In genomic region chr9:57606139-57606851, GRCm38 (mm10) we compare ENCODE assay signal across 8 mouse cellular contexts. TPM values are rescaled to one million over a fixed set of nuclear protein-coding genes. Genes with fewer than 3 reads are reported as not detected.
DNase-seq lines count a peak whose midpoint lies in the region; ATAC-seq and TF ChIP-seq lines count a peak whose summit lies in the region.

TSS of gene Cplx3 (minus strand) at chr9:57606281.

- H3K27ac ChIP-seq in forebrain, embryonic 12.5 days: no peak within 1 kb of the TSS

- no peak within 1 kb of the TSS for H3K9ac ChIP-seq in forebrain, embryonic 12.5 days

- peaks cover 66% of the 10 kb centered on the region for H3K27me3 ChIP-seq in G1E (ENCODE audit: insufficient read depth, low read length)
- peaks cover 35% of the 10 kb centered on the region for H3K27me3 ChIP-seq in forebrain, embryonic 12.5 days

- TF ChIP-seq CTCF in G1E (IDR thresholded peaks at IDR 0.05; ENCODE audit: low read depth, low read length): no peak

- H3K9me3 ChIP-seq in G1E (replicated peaks): no peaks in the 10 kb centered on the region
- H3K9me3 ChIP-seq in forebrain, embryonic 12.5 days: no peaks in the 10 kb centered on the region

- intact Hi-C loops in gastrocnemius, postnatal 14 days (cut with DNase I; ENCODE audit: low total_unique reads): no loop called here

- peak within 1 kb of the TSS; percentile 37 for H3K4me2 ChIP-seq in forebrain, embryonic 12.5 days

- no peak for ATAC-seq in G1E (ENCODE audit: extremely low read depth, insufficient number of reproducible peaks, low FRiP score, poor library complexity, severe bottlenecking)
- ATAC-seq in forebrain, embryonic 12.5 days (ENCODE audit: low FRiP score): peak; percentile 53; the same call in 1 of the 2 replicates

- H3K4me1 ChIP-seq in G1E (ENCODE audit: insufficient read depth, low read depth, low read length): peaks cover 5% of the 10 kb centered on the region
- H3K4me1 ChIP-seq in forebrain, embryonic 12.5 days: peaks cover 22% of the 10 kb centered on the region

- H3K4me3 ChIP-seq in G1E (ENCODE audit: low read depth, low read length): no peak within 1 kb of the TSS
- 0 out of 2 replicates have a peak within 1 kb of the TSS, but pooled peaks have one; percentile 2 for H3K4me3 ChIP-seq in forebrain, embryonic 12.5 days (replicated peaks)

- DNase-seq in gastrocnemius, postnatal 14 days: peak; percentile 62
- DNase-seq in gastrocnemius, postnatal 25 days: no peak
- peak; percentile 47 for DNase-seq in G1E (ENCODE audit: low spot score)
- DNase-seq in kidney, adult 11 months: peak; percentile 72
- peak; percentile 43 for DNase-seq in lung, postnatal 36 days
- peak; percentile 62 for DNase-seq in retina, postnatal 7 days (ENCODE audit: low read depth, low spot score)
- no peak for DNase-seq in layer of hippocampus, adult 8-10 months (ENCODE audit: low spot score in 2 of 2)

- no peaks in the 10 kb centered on the region for H3K36me3 ChIP-seq in G1E (replicated peaks)
- no peaks in the 10 kb centered on the region for H3K36me3 ChIP-seq in forebrain, embryonic 12.5 days (replicated peaks)

- 5% methylated on average over 24 of the region's 24 CpGs for WGBS in forebrain, embryonic 12.5 days

RNA-seq across cellular contexts. Expression of gene Cplx3, which starts in this region (rescaled TPM):
- not detected for total RNA-seq in gastrocnemius, postnatal 14 days (2021)
- not detected for total RNA-seq in gastrocnemius, postnatal 25 days (2021)
- total RNA-seq in G1E (2014; fragmentation: Nextera tagmentation) (not detected in 2 replicates), G1E (2017) (0.11 TPM in 1 of 2 replicates, not detected in the other)
- polyA plus RNA-seq in G1E (2012): not detected in 2 replicates
- polyA plus RNA-seq in forebrain, embryonic 12.5 days (2016; fragmentation: Nextera tagmentation; extraction: Ambion mirVana): 0.65 TPM in 1 of 2 replicates, not detected in the other
- 1 to 10 TPM; 3.5 to 6.1 (median 4.1) TPM for total RNA-seq in layer of hippocampus, adult 8-10 months (2022)

Comparison
In these comparisons a context has a peak if more than half of its experiments do, and no peak if none do; other contexts are left out.
1. RNA of gene Cplx3 (total RNA-seq): 3.5 to 6.1 TPM in layer of hippocampus, adult 8-10 months; 0.11 TPM in G1E, not detected in gastrocnemius, postnatal 14 days and not detected in gastrocnemius, postnatal 25 days; every median in the first group is over 4 times any median in the second.
2. Peak in DNase-seq in gastrocnemius, postnatal 14 days; RNA of the gene not detected or under 1 TPM.
3. Peak in DNase-seq in G1E; RNA of the gene not detected or under 1 TPM.
4. Peak in ATAC-seq, H3K4me3 ChIP-seq and H3K4me2 ChIP-seq in forebrain, embryonic 12.5 days; RNA of the gene not detected or under 1 TPM.
5. DNase-seq: peak in kidney, adult 11 months (single experiment), lung, postnatal 36 days (single experiment) and retina, postnatal 7 days (single experiment); none in gastrocnemius, postnatal 25 days (single experiment) and layer of hippocampus, adult 8-10 months (0 of 2).